ENCODE assay signal across 18 mouse cellular contexts in the genomic region with DNA sequence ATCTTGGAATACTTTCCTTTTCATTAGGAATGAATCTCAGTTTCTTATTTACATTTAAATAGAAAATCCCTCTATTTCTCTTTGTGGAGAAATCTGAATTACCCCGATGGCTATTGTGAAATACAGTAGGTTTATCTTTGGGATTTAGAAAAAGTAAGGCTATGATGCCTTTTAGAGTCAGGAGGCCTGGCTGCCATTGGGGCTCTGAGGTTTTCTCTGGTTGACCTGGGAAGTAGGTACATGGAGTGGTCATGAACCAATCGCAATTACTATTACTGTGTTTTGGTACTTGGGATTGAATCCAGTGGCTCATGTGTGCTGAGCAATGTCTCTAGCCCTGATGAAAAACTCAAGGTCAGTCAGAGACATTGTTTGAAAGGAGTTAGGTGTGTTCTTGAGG.
"Had no signal": no experiment of that assay in that cellular context is flagged by ENCODE, and none has a peak within 500 bp of the region (broad histone marks: within the 10 kb centered on the region; RNA-seq: fewer than 3 reads in every experiment).

No protein-coding gene starts in this region.

- H3K4me2 ChIP-seq: lung, embryonic 14.5 days; midbrain, embryonic 13.5 days; neural tube, embryonic 13.5 days; neural tube, embryonic 15.5 days had no signal

- DNase-seq: lung, adult 18-20 months; lung, embryonic 14.5 days; lung, postnatal 10 days; lung, postnatal 4 days; retina, postnatal 1 day; right cerebral cortex, adult 18-20 months; right cerebral cortex, postnatal 25 days; right cerebral cortex, postnatal 4 days; spleen, adult 18-20 months; thymus, adult 18-20 months; thymus, postnatal 14 days; thymus, postnatal 36 days had no signal

- H3K27ac ChIP-seq: midbrain, embryonic 10.5 days; midbrain, embryonic 13.5 days; neural tube, embryonic 13.5 days; neural tube, embryonic 15.5 days had no signal

- H3K9me3 ChIP-seq: midbrain, embryonic 10.5 days; midbrain, embryonic 13.5 days; neural tube, embryonic 13.5 days; neural tube, embryonic 15.5 days had no signal

- H3K9ac ChIP-seq: lung, embryonic 14.5 days; midbrain, embryonic 13.5 days; neural tube, embryonic 13.5 days; neural tube, embryonic 15.5 days had no signal

- H3K27me3 ChIP-seq: midbrain, embryonic 13.5 days; neural tube, embryonic 13.5 days; neural tube, embryonic 15.5 days had no signal

- ATAC-seq: midbrain, embryonic 13.5 days; midbrain, embryonic 16.5 days had no signal

- H3K36me3 ChIP-seq: midbrain, embryonic 10.5 days; midbrain, embryonic 13.5 days; neural tube, embryonic 13.5 days; neural tube, embryonic 15.5 days had no signal

- H3K4me3 ChIP-seq: midbrain, embryonic 10.5 days; midbrain, embryonic 13.5 days; myocyte; neural tube, embryonic 13.5 days; neural tube, embryonic 15.5 days had no signal
